Mouse (Mus musculus) liver, postnatal 0 days (tissue): Measurements from ENCODE around the gene Gm20431.

ENCODE experiments used
- CTCF ChIP-seq: sonication (generic); IDR thresholded peaks from 2 replicates; pipeline ENCODE4 v1.5.1; 2016; ENCODE audit warnings: antibody characterized with exemption, low read depth
- EP300 ChIP-seq: IDR thresholded peaks from 2 replicates; pipeline ENCODE4 v1.6.1; 2016; ENCODE audit warnings: antibody characterized with exemption, low read depth, mild to moderate bottlenecking

GRCm38 (mm10) chr2:167657973-167658372 is 3.3 kb downstream of the Gm20431 start:
- TF ChIP-seq CTCF, result no peak
- no peak for TF ChIP-seq EP300
